Mouse (Mus musculus): ENCODE results near the gene 1700015F17Rik.

- TF ChIP-seq EP300 (IDR thresholded peaks at IDR 0.05; ENCODE audit: low read depth) (no peak), CTCF (IDR thresholded peaks at IDR 0.05; ENCODE audit: low read depth) (no peak)
These were observed 7.1 kb upstream of the 1700015F17Rik start for GRCm38 (mm10) chr5:5486071-5486470.
